Comparison of ENCODE assay signal across 8 mouse cellular contexts in genomic region chr7:74367350-74367749, GRCm38 (mm10).
DNase-seq lines count a peak whose midpoint lies in the region; ATAC-seq and TF ChIP-seq lines count a peak whose summit lies in the region.

No protein-coding gene starts in this region.

- no peak overlapping the region for H3K9ac ChIP-seq in intestine, postnatal 0 days (ENCODE audit: low read depth, low read length)
- no peak overlapping the region for H3K9ac ChIP-seq in intestine, embryonic 16.5 days (ENCODE audit: low read depth, low read length)
- no peak overlapping the region for H3K9ac ChIP-seq in embryonic facial prominence, embryonic 11.5 days (replicated peaks; ENCODE audit: low read length)
- no peak overlapping the region for H3K9ac ChIP-seq in kidney, embryonic 14.5 days (ENCODE audit: low read depth, low read length)

- peak; percentile 51 for DNase-seq in ZHBTc4 (ENCODE audit: low read depth, low spot score)
- DNase-seq in embryonic facial prominence, embryonic 11.5 days (ENCODE audit: low spot score), result peak; percentile 79
- peak; percentile 78 for DNase-seq in lung, postnatal 10 days
- DNase-seq in right cerebral cortex, postnatal 4 days, result peak; percentile 68
- DNase-seq in spleen, postnatal 4 days (ENCODE audit: low spot score in 2 of 2), result no peak

- no peak overlapping the region for H3K4me2 ChIP-seq in intestine, postnatal 0 days (replicated peaks; ENCODE audit: low read depth)
- no peak overlapping the region for H3K4me2 ChIP-seq in intestine, embryonic 16.5 days (ENCODE audit: low read depth, low read length)
- H3K4me2 ChIP-seq in embryonic facial prominence, embryonic 11.5 days (ENCODE audit: low read depth, low read length), result no peak overlapping the region
- no peak overlapping the region for H3K4me2 ChIP-seq in kidney, embryonic 14.5 days (replicated peaks; ENCODE audit: low read depth, low read length)

- TF ChIP-seq CTCF in intestine, postnatal 0 days (IDR thresholded peaks at IDR 0.05; ENCODE audit: low read depth), result peak; percentile 78

- no peaks in the 10 kb centered on the region for H3K4me1 ChIP-seq in intestine, postnatal 0 days (replicated peaks; ENCODE audit: control insufficient read depth, insufficient read depth, low read length)
- H3K4me1 ChIP-seq in intestine, embryonic 16.5 days (ENCODE audit: control insufficient read depth, insufficient read depth, low read length), result 0 out of 2 replicates have a peak, but pooled peaks cover 3% of the 10 kb centered on the region
- no peaks in the 10 kb centered on the region; the same call in 1 of the 2 replicates for H3K4me1 ChIP-seq in embryonic facial prominence, embryonic 11.5 days (ENCODE audit: control insufficient read depth, insufficient read depth, low read length)
- H3K4me1 ChIP-seq in kidney, embryonic 14.5 days (ENCODE audit: control insufficient read depth, insufficient read depth, low read length), result 0 out of 2 replicates have a peak, but pooled peaks cover 4% of the 10 kb centered on the region

- H3K4me3 ChIP-seq in intestine, postnatal 0 days (ENCODE audit: low read depth, low read length), result no peak overlapping the region
- H3K4me3 ChIP-seq in intestine, embryonic 16.5 days (ENCODE audit: low read length), result no peak overlapping the region
- H3K4me3 ChIP-seq in embryonic facial prominence, embryonic 11.5 days (ENCODE audit: low read depth, low read length), result no peak overlapping the region
- no peak overlapping the region for H3K4me3 ChIP-seq in kidney, embryonic 14.5 days (ENCODE audit: low read length)

- no peak for ATAC-seq in intestine, postnatal 0 days
- no peak for ATAC-seq in intestine, embryonic 16.5 days
- ATAC-seq in embryonic facial prominence, embryonic 11.5 days (replicated peaks; ENCODE audit: insufficient number of reproducible peaks, low FRiP score, low TSS enrichment, low read depth), result no peak
- 0 out of 2 replicates have a peak, but pooled peaks have one; percentile 4 for ATAC-seq in kidney, embryonic 14.5 days (ENCODE audit: low FRiP score, low TSS enrichment)

- no peak overlapping the region for H3K27ac ChIP-seq in intestine, postnatal 0 days (ENCODE audit: low read depth, low read length)
- no peak overlapping the region for H3K27ac ChIP-seq in intestine, embryonic 16.5 days (ENCODE audit: low read length)
- no peak overlapping the region for H3K27ac ChIP-seq in embryonic facial prominence, embryonic 11.5 days (replicated peaks; ENCODE audit: low read depth, low read length)
- H3K27ac ChIP-seq in kidney, embryonic 14.5 days (ENCODE audit: low read depth, low read length), result no peak overlapping the region

- no peaks in the 10 kb centered on the region for H3K36me3 ChIP-seq in intestine, postnatal 0 days (ENCODE audit: control insufficient read depth, insufficient read depth)
- no peaks in the 10 kb centered on the region for H3K36me3 ChIP-seq in intestine, embryonic 16.5 days (ENCODE audit: control insufficient read depth, insufficient read depth, low read length)
- no peaks in the 10 kb centered on the region for H3K36me3 ChIP-seq in embryonic facial prominence, embryonic 11.5 days (replicated peaks; ENCODE audit: control insufficient read depth, insufficient read depth, low read depth, low read length)
- H3K36me3 ChIP-seq in kidney, embryonic 14.5 days (ENCODE audit: control insufficient read depth, insufficient read depth, low read length), result no peaks in the 10 kb centered on the region

- H3K27me3 ChIP-seq in intestine, postnatal 0 days (replicated peaks; ENCODE audit: control insufficient read depth, insufficient read depth, low read length), result no peaks in the 10 kb centered on the region
- H3K27me3 ChIP-seq in intestine, embryonic 16.5 days (replicated peaks; ENCODE audit: control insufficient read depth, insufficient read depth, low read length), result no peaks in the 10 kb centered on the region
- H3K27me3 ChIP-seq in embryonic facial prominence, embryonic 11.5 days (ENCODE audit: control insufficient read depth, insufficient read depth, low read length), result no peaks in the 10 kb centered on the region
- no peaks in the 10 kb centered on the region for H3K27me3 ChIP-seq in kidney, embryonic 14.5 days (ENCODE audit: control insufficient read depth, insufficient read depth, low read length)

- H3K9me3 ChIP-seq in intestine, postnatal 0 days (ENCODE audit: control insufficient read depth), result no peaks in the 10 kb centered on the region
- no peaks in the 10 kb centered on the region for H3K9me3 ChIP-seq in intestine, embryonic 16.5 days (ENCODE audit: control insufficient read depth, low read length)
- H3K9me3 ChIP-seq in embryonic facial prominence, embryonic 11.5 days (replicated peaks; ENCODE audit: control insufficient read depth, low read length), result no peaks in the 10 kb centered on the region
- no peaks in the 10 kb centered on the region for H3K9me3 ChIP-seq in kidney, embryonic 14.5 days (ENCODE audit: control insufficient read depth, low read length)

- WGBS in intestine, postnatal 0 days, result 31% methylated on average over 7 of the region's 7 CpGs
- 38% methylated on average over 7 of the region's 7 CpGs for WGBS in intestine, embryonic 16.5 days
- 30% methylated on average over 7 of the region's 7 CpGs for WGBS in embryonic facial prominence, embryonic 11.5 days
- 28% methylated on average over 7 of the region's 7 CpGs for WGBS in kidney, embryonic 14.5 days

Comparison
In these comparisons a context has a peak if more than half of its experiments do, and no peak if none do; other contexts are left out.
1. DNase-seq: peak in ZHBTc4 (single experiment), embryonic facial prominence, embryonic 11.5 days (single experiment), lung, postnatal 10 days (single experiment) and right cerebral cortex, postnatal 4 days (single experiment); none in spleen, postnatal 4 days (0 of 2).